Mouse (Mus musculus): ENCODE data around the gene Crocc2.

DNA sequence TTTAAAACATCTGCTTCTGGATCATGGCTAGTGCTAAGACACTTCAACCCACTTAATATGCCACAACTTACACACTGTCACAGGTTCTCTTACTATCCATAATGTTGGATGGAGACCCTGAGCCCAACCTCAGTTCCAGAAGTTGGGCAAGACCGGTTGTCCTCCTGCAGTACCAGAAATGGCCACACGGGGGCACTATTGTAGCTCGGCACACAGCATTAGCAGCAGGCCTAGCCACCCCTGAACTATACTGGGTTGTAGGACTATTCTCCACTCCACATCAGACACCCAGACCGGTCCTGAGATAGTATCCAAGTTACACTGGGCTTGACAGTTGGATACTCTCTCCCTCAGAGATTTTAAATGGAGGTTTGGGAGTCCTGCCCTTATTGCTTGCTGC is 5.9 kb downstream of the Crocc2 start:
- TF ChIP-seq HCFC1 (IDR thresholded peaks at IDR 0.05; ENCODE audit: borderline replicate concordance, insufficient read depth, low read length) (no peak), ZNF384 (IDR thresholded peaks at IDR 0.05; ENCODE audit: low read depth, low read length) (no peak), CHD2 (IDR thresholded peaks at IDR 0.05; ENCODE audit: low read depth, low read length) (no peak), ZC3H11A (IDR thresholded peaks at IDR 0.05; ENCODE audit: borderline replicate concordance, low read depth, low read length) (peak; percentile 81)
